Mouse (Mus musculus) common myeloid progenitor, adult 5-6 weeks (primary cell): ENCODE results near the gene Gja8. TPM values are rescaled to one million over a fixed set of nuclear protein-coding genes. Genes with fewer than 3 reads are reported as not detected.

Experiments used
- ATAC-seq: replicated peaks from 2 replicates; pipeline ENCODE4 v1.8.0; 2016; ENCODE audit warnings: low read depth, mild to moderate bottlenecking, moderate TSS enrichment, inconsistent platforms; ENCODE audit not compliant: poor library complexity, severe bottlenecking
- total RNA-seq: library from RNA; stranded (forward); fragments of 200-1000, 187-1606 nt; gene quantifications from 2 replicates; pipeline ENCODE4 v1.2.3, GENCODE M21; 2017

Gene Gja8
- total RNA-seq, 1 experiment from 2014 or later, result not detected

- ATAC-seq, result no peak
Measured at GRCm38 (mm10) chr3:96881557-96881956, 44.3 kb downstream of the Gja8 start.

GRCm38 (mm10) chr3:96880385-96880784, 45.4 kb downstream of the Gja8 start:
- no peak for ATAC-seq

GRCm38 (mm10) chr3:96879536-96879935, 46.3 kb downstream of the Gja8 start:
- no peak for ATAC-seq

GRCm38 (mm10) chr3:96874808-96875571, 50.8 kb downstream of the Gja8 start:
- ATAC-seq, result no peak

GRCm38 (mm10) chr3:96872501-96872900, 53.3 kb downstream of the Gja8 start:
- no peak for ATAC-seq

GRCm38 (mm10) chr3:96871070-96871469, 54.8 kb downstream of the Gja8 start:
- ATAC-seq, result no peak

GRCm38 (mm10) chr3:96870270-96870669, 55.5 kb downstream of the Gja8 start:
- ATAC-seq, result no peak

GRCm38 (mm10) chr3:96869091-96869490, 56.7 kb downstream of the Gja8 start:
- no peak for ATAC-seq

- ATAC-seq, result no peak
Measured at GRCm38 (mm10) chr3:96868566-96868965, 57.3 kb downstream of the Gja8 start.

- ATAC-seq, result no peak
Measured at GRCm38 (mm10) chr3:96867863-96868262, 58.0 kb downstream of the Gja8 start.

Other genes with a start within 250 kb of the Gja8 start
- gene Pias3, start 229.6 kb downstream of the Gja8 start, total RNA-seq, result 4.7 and 6.2 TPM in 2 replicates
- 0.15 TPM in 1 of 2 replicates, not detected in the other for gene Nudt17, start 217.5 kb downstream of the Gja8 start, total RNA-seq
- 19.8 and 25.8 TPM in 2 replicates for gene Polr3c, start 198.4 kb downstream of the Gja8 start, total RNA-seq
- 56.2 and 69.8 TPM in 2 replicates for gene Rnf115, start 198.4 kb downstream of the Gja8 start, total RNA-seq
- 0.50 and 1.5 TPM in 2 replicates for gene Pdzk1, start 96.7 kb downstream of the Gja8 start, total RNA-seq
- gene Cd160, start 96.7 kb downstream of the Gja8 start, total RNA-seq, result not detected in 2 replicates
- 0.05 TPM in 1 of 2 replicates, not detected in the other for gene Gja5, start 21.3 kb downstream of the Gja8 start, total RNA-seq
- 29.1 and 40.7 TPM in 2 replicates for gene Gpr89, start 20.7 kb downstream of the Gja8 start, total RNA-seq
- 26.3 and 27.3 TPM in 2 replicates for gene Acp6, start 232.8 kb upstream of the Gja8 start, total RNA-seq